Mouse (Mus musculus) forebrain, postnatal 0 days (tissue): ENCODE data around the gene Rpl38. TPM values are rescaled to one million over a fixed set of nuclear protein-coding genes. Genes with fewer than 3 reads are reported as not detected.
"Not testable (repeated sequence)": the region's sequence is repeated elsewhere in the genome, so short reads cannot be mapped to it uniquely, and the experiment has no call there.

Experiments used
- ATAC-seq: fragments of 200-750 bp; cut with Nextera tagmentation; 2 replicates; pipeline ENCODE4 v1.8.0; 2017; ENCODE audit warnings: mild to moderate bottlenecking, moderate library complexity
- DNase-seq: peaks from one replicate; pipeline ENCODE4 v3.0.0-alpha.2; 2015
- H3K27ac ChIP-seq: fragments of 300-500 bp; sonication (generic); 2 replicates; pipeline ENCODE4 v1.5.1; 2014; ENCODE audit warnings: low read depth, mild to moderate bottlenecking, antibody characterized with exemption, low read length, moderate library complexity, mixed read lengths
- H3K27me3 ChIP-seq: fragments of 300-500 bp; sonication (generic); 2 replicates; pipeline ENCODE4 v1.6.1; 2014; ENCODE audit warnings: mild to moderate bottlenecking, low read length, mixed read lengths; ENCODE audit not compliant: insufficient read depth
- H3K36me3 ChIP-seq: fragments of 300-500 bp; sonication (generic); 2 replicates; pipeline ENCODE4 v1.6.1; 2014; ENCODE audit warnings: mild to moderate bottlenecking, moderate library complexity; ENCODE audit not compliant: insufficient read depth
- H3K4me1 ChIP-seq: fragments of 300-500 bp; sonication (generic); 2 replicates; pipeline ENCODE4 v1.6.1; 2014; ENCODE audit warnings: antibody characterized with exemption; ENCODE audit not compliant: insufficient read depth
- H3K4me2 ChIP-seq: fragments of 300-500 bp; sonication (generic); 2 replicates; pipeline ENCODE4 v1.6.1; 2014; ENCODE audit warnings: low read depth, mild to moderate bottlenecking, moderate library complexity
- H3K4me3 ChIP-seq: fragments of 300-500 bp; sonication (generic); 2 replicates; pipeline ENCODE4 v1.5.1; 2014; ENCODE audit warnings: low read depth, low read length, mixed read lengths
- H3K9ac ChIP-seq: fragments of 300-500 bp; sonication (generic); 2 replicates; pipeline ENCODE4 v1.6.1; 2014; ENCODE audit warnings: mild to moderate bottlenecking
- H3K9me3 ChIP-seq: fragments of 300-500 bp; sonication (generic); 2 replicates; pipeline ENCODE4 v1.6.1; 2016; ENCODE audit warnings: low read length
- CTCF ChIP-seq: sonication (generic); IDR thresholded peaks from 2 replicates; pipeline ENCODE4 v1.5.1; 2016; ENCODE audit warnings: antibody characterized with exemption, control low read depth, low read depth
- WGBS: fragments of 180-500 bp; shearing (Covaris S2); extraction: QIAGEN DNeasy Blood & Tissue Kit; methylation state at CpG from one replicate; pipeline ENCODE4 v1.1.7; 2014; 5-methylcytosine and 5-hydroxymethylcytosine counted together
- polyA plus RNA-seq: library from polyadenylated mRNA; unstranded; fragments of >200 nt; fragmentation: Nextera tagmentation; extraction: Ambion mirVana; gene quantifications from 2 replicates; pipeline ENCODE4 v1.2.1, GENCODE M21; 2015
- total RNA-seq: library from RNA; depleted of rRNA; stranded (reverse); fragments of >200 nt; gene quantifications from 2 replicates; pipeline ENCODE4 v1.2.3, GENCODE M21; 2014

Gene Rpl38
- total and polyA plus RNA-seq, 2 experiments from 2014 or later = 1,003 to 1,173 TPM

DNA sequence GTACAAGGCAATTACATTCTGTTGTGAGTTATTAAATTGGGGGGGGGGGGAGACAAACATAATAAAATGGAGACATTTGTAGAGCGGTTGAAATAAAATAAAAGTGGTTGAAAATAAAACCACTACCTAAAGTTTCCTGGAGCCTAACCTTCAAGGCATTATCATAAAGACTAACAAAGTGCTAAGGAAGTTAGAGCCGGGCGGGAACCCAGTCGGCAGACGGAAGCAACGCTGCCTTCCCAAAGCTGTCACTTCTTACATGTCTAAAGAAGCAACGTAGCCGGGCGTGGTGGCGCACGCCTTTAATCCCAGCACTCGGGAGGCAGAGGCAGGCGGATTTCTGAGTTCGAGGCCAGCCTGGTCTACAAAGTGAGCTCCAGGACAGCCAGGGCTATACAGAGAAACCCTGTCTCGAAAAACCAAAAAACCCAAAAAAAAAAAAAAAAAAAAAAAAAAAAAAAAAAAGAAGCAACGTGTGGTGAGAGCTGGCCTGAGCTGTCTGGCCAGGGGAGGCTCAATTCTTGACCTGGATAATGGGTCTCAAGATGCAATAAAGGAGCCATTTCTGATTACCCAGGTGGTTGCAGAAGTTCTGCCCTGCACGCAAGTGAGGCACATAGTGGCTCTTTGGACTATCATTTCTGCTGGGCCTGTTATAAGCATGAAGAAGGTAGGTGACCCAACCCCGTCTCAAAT is 940 bp upstream of the Rpl38 start:
- peaks cover 23% of the 10 kb centered on the region for H3K36me3 ChIP-seq
- ATAC-seq (no peak), DNase-seq (no peak)
- no peak for TF ChIP-seq CTCF
- WGBS = 58% methylated on average over 15 of the region's 18 CpGs
- H3K4me3 ChIP-seq = no peak overlapping the region
- H3K9me3 ChIP-seq = no peaks in the 10 kb centered on the region
- H3K27me3 ChIP-seq = 0 out of 2 replicates have a peak, but pooled peaks cover 3% of the 10 kb centered on the region
- no peak overlapping the region for H3K27ac ChIP-seq
- H3K9ac ChIP-seq = no peak overlapping the region
- H3K4me2 ChIP-seq = no peak overlapping the region
- peaks cover 9% of the 10 kb centered on the region for H3K4me1 ChIP-seq

- DNase-seq = peak; percentile 35
- not testable (repeated sequence) for H3K9me3 ChIP-seq, H3K27ac ChIP-seq, H3K4me2 ChIP-seq, ATAC-seq, H3K4me3 ChIP-seq, H3K4me1 ChIP-seq, H3K27me3 ChIP-seq, H3K9ac ChIP-seq
- H3K36me3 ChIP-seq = peaks cover 28% of the 10 kb centered on the region
- 27% methylated on average over 11 of the region's 11 CpGs for WGBS
- peak; percentile 33; the same call in 1 of the 2 replicates for TF ChIP-seq CTCF
Measured at GRCm38 (mm10) chr11:114667932-114668285, 415 bp upstream of the Rpl38 start.

GRCm38 (mm10) chr11:114668741-114669623 is 658 bp downstream of the Rpl38 start:
- peak; percentile 90 for DNase-seq
- peaks cover 9% of the 10 kb centered on the region for H3K4me1 ChIP-seq

DNA sequence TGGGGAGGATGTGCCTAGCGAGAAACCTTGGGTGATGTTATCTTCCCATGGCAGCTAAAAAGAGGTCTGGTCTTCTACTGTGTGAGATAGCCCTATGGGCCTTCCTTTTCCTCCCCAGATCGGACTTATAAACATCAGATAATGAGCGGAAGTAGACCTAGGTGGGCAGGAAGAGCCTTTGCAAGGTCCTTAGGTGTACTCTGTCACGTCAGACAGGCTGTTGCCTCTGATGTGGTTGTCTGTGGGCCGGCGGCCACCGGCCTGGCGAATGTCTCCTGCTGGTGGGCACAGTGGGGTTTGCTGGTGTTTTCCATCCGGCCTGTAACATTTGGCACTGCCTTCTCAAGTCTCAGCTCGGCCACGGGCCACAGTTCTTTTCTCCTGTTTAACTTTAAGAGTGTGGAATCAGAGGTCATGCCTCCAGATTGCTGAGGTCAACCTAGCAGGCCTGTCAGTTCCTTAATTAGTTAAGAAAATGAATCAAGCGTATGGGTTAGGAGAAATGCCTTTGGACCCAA is 1.4 kb downstream of the Rpl38 start:
- Histone ChIP-seq H3K9ac (peak overlapping the region; percentile 96), H3K9me3 (no peaks in the 10 kb centered on the region), H3K27ac (peak overlapping the region; percentile 96), H3K36me3 (peaks cover 44% of the 10 kb centered on the region), H3K4me3 (peak overlapping the region; percentile 80), H3K4me2 (peak overlapping the region; percentile 74), H3K27me3 (0 out of 2 replicates have a peak, but pooled peaks cover 3% of the 10 kb centered on the region), H3K4me1 (peaks cover 9% of the 10 kb centered on the region)
- ATAC-seq (no peak), DNase-seq (no peak)
- 22% methylated on average over 12 of the region's 12 CpGs for WGBS
- no peak for TF ChIP-seq CTCF

More at GRCm38 (mm10) chr11:114668741-114669623, 658 bp downstream of the Rpl38 start:
- H3K9ac ChIP-seq = peak overlapping the region; percentile 96
- H3K27ac ChIP-seq = peak overlapping the region; percentile 96
- H3K9me3 ChIP-seq = no peaks in the 10 kb centered on the region
- H3K4me2 ChIP-seq = peak overlapping the region; percentile 74
- ATAC-seq = peak; percentile 92
- 0 out of 2 replicates have a peak, but pooled peaks cover 3% of the 10 kb centered on the region for H3K27me3 ChIP-seq
- 2% methylated on average over 60 of the region's 60 CpGs for WGBS
- peak; percentile 71 for TF ChIP-seq CTCF
- peak overlapping the region; percentile 80 for H3K4me3 ChIP-seq
- H3K36me3 ChIP-seq = peaks cover 38% of the 10 kb centered on the region

- no peak overlapping the region for H3K4me2 ChIP-seq
- no peak for TF ChIP-seq CTCF
- no peak overlapping the region for H3K4me3 ChIP-seq
- peaks cover 44% of the 10 kb centered on the region for H3K36me3 ChIP-seq
- H3K4me1 ChIP-seq = peaks cover 9% of the 10 kb centered on the region
- ATAC-seq = no peak
- 94% methylated on average over 5 of the region's 5 CpGs for WGBS
- H3K9ac ChIP-seq = no peak overlapping the region
- no peak overlapping the region for H3K27ac ChIP-seq
- no peak for DNase-seq
- no peaks in the 10 kb centered on the region for H3K9me3 ChIP-seq
- 0 out of 2 replicates have a peak, but pooled peaks cover 1% of the 10 kb centered on the region for H3K27me3 ChIP-seq
Measured at GRCm38 (mm10) chr11:114671147-114671546, 2.8 kb downstream of the Rpl38 start.

- no peak overlapping the region for H3K27ac ChIP-seq
- no peak for ATAC-seq
Measured at GRCm38 (mm10) chr11:114672794-114673718, 4.7 kb downstream of the Rpl38 start.

More at GRCm38 (mm10) chr11:114672794-114673718, 4.7 kb downstream of the Rpl38 start:
- H3K27me3 ChIP-seq = no peaks in the 10 kb centered on the region
- TF ChIP-seq CTCF = peak; percentile 86
- no peaks in the 10 kb centered on the region for H3K9me3 ChIP-seq
- H3K4me1 ChIP-seq = peaks cover 9% of the 10 kb centered on the region
- H3K36me3 ChIP-seq = peaks cover 44% of the 10 kb centered on the region
- no peak overlapping the region for H3K9ac ChIP-seq
- no peak overlapping the region for H3K4me2 ChIP-seq
- 57% methylated on average over 9 of the region's 9 CpGs for WGBS
- no peak overlapping the region for H3K4me3 ChIP-seq
- DNase-seq = peak; percentile 75
